Mouse (Mus musculus) left cerebral cortex, adult 8-10 months (tissue): ENCODE data around the gene Prkra. TPM values are rescaled to one million over a fixed set of nuclear protein-coding genes. Genes with fewer than 3 reads are reported as not detected.
"Not testable (repeated sequence)": the region's sequence is repeated elsewhere in the genome, so short reads cannot be mapped to it uniquely, and the experiment has no call there.

Experiments
- DNase-seq, 2 experiments: peaks; one replicate each; pipeline ENCODE4 v3.0.0; 2022; ENCODE audit warnings: low spot score in 2 of 2
- total RNA-seq, 4 experiments: library from RNA; stranded (reverse); gene quantifications; 2 replicates each; pipeline ENCODE4 v1.2.4; 2022

The Prkra gene
- total RNA-seq, 4 experiments from 2014 or later, result 17.3 to 22.0 (median 18.9) TPM

DNA sequence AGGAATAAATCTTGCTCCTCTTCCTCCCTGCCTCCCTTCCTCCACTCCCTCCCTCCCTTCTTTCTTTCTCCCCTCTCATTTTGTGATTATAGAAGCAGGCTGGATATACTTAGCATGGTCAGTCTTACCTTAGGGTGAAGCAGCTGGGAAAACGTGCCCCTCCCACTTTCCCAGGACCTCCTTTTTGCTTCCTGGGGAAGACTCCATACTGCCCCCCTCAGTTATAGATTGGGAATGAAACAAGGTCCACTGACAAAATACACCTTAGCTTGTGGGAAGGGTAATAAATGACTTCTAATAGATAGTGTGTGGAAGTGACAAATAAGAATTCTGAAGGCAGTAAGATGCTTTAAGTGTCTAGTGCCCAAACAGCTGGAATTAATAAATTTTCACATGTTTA is 8.2 kb upstream of the Prkra start:
- DNase-seq, result no peak

GRCm38 (mm10) chr2:76655444-76655843 is 7.6 kb upstream of the Prkra start:
- DNase-seq, result no peak

GRCm38 (mm10) chr2:76654646-76655045 is 6.8 kb upstream of the Prkra start:
- no peak for DNase-seq

DNA sequence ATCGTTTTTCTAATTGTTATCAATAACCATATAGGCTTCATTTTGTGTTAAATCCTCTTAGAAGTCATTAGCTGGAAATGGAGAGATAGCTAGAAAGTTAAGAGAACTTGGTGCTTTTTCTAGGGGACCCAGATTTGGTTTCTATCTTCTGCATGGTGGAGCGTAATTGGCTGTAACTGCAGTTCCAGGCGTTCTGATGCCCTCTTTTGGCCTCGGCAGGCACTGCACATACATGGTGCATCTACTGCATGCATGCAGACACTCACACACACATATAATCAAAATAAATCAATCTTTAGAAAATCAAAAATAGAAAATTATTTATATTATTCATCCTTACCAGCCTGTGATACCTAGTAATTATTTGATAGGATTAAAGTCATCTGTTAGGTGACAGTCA is 5.3 kb upstream of the Prkra start:
- DNase-seq, result no peak

DNA sequence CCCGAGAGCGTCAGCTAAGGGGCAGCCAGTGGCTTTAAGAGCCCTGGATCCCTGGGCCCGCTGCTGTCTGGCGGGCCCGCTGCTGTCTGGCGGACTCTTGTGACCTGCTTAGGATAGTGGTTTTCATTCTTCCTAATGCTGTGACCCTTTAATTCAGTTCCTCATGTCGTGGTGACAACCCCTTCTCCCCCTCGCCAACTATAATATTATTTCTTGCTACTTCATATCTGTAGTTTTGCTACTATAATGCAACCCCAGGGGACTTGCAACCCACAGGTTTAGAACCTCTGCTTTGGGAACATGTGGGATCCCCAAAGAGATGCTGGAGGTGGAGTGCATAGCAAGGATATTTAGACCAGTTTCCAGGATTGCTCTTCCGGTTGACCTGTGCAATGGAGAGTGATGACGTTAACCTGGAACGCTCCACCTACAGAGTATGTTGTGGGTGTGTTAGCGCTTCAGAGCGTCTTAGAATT is 889 bp upstream of the Prkra start:
- no peak for DNase-seq

GRCm38 (mm10) chr2:76647441-76647869 is 360 bp downstream of the Prkra start:
- no peak for DNase-seq

GRCm38 (mm10) chr2:76643801-76644200 is 4.0 kb downstream of the Prkra start:
- no peak for DNase-seq

GRCm38 (mm10) chr2:76639637-76640036 is 8.2 kb downstream of the Prkra start:
- DNase-seq, result no peak

DNA sequence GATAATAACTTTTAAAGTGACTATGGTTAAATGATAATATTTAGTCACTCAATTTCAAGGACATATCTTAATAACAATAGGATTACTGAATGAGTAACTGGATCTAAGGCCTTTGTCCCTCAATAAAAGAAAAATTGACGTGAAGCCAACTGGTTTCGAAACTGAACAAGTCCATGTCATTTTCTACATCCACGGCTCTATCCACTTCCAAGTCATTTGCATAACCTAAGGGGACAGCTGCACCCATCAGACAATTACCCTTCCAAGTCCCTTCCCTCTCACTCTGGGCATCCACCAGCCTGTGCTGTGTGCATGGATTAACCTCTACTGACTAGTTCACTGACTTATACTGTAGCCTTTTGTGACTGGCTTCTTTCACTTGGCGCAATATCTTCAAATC is 16.2 kb downstream of the Prkra start:
- no peak for DNase-seq

DNA sequence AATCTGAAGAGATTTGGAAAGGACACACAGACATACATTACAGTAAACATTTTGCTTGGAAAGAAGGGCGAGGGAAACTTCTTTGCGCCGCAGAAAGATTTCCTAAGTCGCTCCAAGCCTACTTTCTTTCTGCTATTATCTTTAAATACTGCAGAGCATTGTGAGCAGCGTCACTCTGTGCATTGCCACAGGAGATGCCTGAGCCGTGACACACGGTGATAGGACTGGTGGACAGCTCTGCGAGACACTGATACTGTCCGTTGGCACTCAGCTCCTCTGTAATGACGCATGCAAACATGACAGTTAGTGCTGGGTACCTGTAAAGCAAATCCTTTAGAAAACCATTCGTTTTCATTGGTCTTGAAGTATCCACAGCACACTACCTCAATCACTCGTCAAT is 17.5 kb downstream of the Prkra start:
- no peak for DNase-seq

DNA sequence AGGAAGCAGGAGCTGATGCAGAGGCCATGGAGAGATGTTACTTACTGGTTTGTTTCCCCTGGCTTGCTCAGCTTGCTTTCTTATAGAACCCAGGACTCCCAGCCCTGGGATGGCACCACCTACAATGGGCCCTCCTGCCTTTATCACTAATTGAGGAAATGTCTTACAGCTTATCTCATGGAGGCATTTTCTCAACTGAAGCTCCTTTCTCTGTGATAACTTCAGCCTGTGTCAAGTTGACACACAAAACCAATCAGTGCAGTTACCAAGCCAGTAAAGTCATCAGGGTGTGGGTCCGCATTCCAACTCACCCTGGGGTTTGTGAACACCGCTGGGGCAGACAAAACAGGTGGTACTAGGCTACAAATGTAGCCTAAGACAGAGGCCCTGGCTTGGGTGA is 25.5 kb downstream of the Prkra start:
- DNase-seq, result not testable (repeated sequence)

GRCm38 (mm10) chr2:76621724-76622123 is 26.1 kb downstream of the Prkra start:
- no peak for DNase-seq

DNA sequence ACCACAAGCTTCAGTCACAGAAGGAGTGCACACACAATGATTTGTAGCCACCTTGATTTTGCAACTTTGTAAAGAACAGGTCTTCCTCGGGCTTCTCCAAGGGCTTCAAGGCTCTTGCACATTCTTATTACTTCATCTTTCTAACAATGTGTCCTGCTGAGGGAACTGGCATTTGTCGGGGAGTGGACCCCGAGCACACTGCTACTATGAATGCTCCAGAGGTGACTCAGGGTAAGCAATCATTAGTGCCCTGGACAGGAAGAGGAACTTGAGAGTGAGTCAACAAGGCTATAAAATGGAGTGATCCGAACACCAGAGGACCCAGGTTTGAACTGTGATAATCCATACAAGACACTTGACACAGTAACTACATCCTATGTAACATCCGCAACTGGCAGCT is 27.6 kb downstream of the Prkra start:
- no peak for DNase-seq

DNA sequence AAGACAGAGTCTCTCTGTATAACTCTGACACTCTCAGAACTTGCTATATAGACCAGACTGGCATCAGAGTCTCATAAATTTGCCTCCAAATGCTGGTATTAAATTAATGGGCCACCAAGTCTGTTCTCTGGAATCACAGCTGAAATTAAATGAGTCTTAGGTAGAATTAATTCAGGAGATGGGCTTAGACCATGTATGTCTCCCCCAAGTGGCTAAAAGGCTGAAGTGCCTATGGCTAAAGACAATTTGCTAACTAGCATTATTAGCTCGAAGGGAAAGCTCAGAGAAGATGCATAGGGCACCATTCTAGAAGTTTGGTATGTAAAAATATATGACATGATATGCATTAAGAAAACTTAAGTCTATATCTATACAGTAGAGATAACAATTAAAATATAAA is 29.7 kb downstream of the Prkra start:
- DNase-seq, result no peak

DNA sequence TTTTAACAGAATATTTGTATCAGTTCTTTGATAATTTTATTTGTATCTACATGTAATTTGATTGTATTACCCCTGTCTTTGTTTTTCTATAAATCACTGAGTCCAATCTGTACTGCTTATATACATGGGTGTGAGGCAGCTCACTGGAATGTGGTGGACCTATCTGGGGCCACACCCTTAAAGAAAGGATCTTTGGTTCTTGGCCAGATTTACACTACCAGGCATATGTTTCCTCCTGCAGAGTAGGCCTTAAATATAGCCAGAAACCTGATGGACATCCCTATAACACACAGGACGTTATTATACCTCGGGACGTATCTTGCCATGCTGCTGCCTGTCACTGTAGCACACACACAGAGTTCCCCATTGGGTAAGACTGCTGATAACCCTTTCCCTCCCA is 35.8 kb downstream of the Prkra start:
- DNase-seq, result no peak

DNA sequence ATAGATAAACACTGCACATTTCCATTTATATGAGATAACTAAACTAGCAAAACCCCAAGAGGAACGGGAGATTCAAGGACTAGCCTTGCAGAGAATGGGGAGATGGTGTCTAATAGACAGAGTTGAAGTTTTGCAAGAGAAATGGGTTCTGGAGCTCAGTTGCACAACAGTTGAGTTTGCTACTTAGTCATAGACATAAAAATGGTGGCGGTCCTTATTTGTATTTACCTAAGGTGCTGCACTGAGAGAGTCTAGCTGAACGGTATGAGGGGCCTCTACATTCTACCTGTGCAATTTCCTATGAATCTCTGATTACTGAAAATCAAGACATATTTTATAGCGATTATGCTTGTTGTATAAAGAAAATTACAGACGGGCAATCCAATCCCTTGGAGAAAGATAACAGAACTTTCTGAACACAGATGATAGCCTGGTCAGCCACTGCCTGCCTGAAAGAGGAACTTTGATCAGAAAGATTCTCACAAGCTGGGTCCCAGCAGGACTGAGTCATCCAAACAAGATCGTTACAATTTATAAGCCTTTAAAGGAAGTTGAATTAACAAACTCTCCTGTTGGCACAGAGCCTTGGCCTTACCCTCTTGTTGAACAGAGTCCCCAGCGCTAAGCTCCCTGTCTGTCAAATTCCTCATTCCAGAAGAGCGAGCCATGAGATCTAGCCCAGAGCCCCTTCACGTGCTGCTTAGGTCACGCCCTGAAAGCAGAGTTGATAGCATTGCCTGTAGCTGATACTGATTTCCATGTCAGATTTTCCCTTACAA is 37.3 kb downstream of the Prkra start:
- DNase-seq, result no peak

DNA sequence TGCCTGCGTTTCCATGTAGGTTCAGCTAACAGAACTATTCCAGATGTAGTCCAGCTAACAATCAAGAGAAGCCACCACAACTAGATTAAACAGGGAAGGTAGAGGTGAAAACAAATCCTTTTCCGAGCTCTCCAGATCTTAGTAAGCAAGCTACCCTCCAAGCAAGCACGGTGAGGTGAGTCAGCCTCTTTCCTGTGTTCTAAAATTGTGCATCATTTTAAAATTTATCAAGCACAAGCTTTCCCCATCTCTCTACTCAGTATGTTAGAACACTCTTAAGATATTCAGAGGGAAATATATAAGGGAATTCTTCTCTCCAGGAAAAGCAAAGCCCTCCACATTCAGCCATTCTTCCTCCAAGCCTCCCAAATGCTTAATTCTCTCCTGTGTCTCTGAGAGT is 41.1 kb downstream of the Prkra start:
- DNase-seq, result no peak

DNA sequence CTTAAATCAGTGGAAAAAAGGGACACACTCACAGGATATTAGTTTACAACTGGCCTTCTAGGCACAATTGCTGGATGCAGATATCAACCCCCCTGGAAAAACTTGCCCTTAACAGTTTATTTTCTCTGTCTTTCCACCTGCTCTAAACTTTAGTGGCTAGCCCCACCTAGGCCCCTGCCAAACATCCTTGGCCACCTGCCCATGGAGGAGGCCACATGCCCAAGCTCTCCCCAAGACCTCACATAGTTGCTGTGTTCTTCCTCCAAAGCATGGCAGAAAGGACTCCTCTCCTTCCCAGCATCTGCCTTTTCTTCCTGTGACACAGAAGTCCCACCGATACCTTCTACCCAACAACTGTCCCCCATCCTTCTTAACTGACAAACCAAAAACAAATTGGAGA is 45.6 kb downstream of the Prkra start:
- no peak for DNase-seq

GRCm38 (mm10) chr2:76599214-76599613 is 48.6 kb downstream of the Prkra start:
- no peak for DNase-seq

DNA sequence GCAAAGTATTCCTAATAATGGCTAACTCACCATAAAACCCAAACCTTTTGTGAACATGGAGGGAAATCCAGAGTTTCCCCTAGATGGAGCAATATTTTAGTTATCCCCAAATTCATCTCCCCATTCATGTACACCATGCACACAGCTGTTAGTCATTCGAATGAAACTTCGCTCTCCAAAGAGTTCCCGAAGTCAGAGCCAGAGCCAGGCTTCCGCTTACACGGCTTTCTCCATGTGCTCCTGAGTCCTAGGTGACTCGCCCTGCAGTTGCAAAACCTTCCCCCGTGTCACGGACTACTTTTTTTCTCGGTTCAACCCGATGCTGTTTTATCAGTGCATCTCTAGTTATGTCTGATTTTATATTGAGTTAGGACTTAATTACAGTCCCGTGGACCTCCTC is 50.3 kb downstream of the Prkra start:
- DNase-seq, result no peak

- no peak for DNase-seq
These were observed 55.4 kb downstream of the Prkra start for GRCm38 (mm10) chr2:76592401-76592924.

- no peak for DNase-seq
These were observed 57.6 kb downstream of the Prkra start for GRCm38 (mm10) chr2:76590221-76590620.

DNA sequence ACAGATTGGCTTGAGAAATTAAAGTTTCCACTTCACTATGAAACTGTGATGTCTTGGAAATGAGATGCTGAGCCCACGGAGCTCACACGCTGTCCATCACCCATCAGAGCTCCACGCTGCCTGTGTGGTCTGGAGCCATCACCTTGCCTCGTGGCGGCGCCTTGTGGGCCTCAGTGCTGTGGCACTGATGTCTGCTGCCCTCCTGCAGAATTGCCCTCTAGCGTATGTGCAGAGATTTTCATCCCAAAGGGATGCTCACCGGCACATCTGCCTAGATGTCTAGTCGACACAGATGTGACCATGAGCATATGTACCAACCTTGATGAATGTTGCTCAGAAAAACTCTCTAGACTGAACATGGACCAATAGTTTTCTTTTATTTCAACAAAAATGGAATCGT is 60.9 kb downstream of the Prkra start:
- DNase-seq, result no peak
